Mouse (Mus musculus) spleen, embryonic (tissue): ENCODE measurements around the gene Muc4.

Experiments
- CTCF ChIA-PET: fragments of 350-600 bp; sonication (Branson Sonifier 250); formaldehyde crosslinking; loops from one replicate; lab custom pipeline; 2022; lab: Charles Lee

Muc4 gene

GRCm38 (mm10) chr16:32735586-32735985 lies at the start of gene Muc4:
Gene Muc4, plus strand, starts transcription at chr16:32735886.
- CTCF ChIA-PET = no interaction called here

DNA sequence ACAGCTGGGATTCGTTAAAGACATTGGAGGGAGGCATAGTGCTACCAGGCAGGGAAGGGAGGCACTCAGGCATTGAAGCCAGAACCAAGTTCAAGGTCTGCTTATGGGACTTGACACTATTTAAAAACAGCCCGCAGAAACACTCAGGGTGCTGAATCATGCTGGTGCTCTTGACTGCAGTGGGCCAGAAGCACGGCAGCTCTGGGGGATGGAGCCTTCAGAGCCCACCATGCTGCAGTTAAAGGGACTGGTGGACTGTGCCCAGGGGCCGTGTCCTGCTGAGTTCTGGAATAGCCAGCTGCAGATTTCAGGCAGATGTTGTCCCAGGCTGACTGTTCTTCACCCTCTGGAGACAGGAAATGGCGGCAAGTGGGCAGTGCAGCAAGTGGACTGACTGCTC lies 49.7 kb upstream of the Muc4 start:
- CTCF ChIA-PET = interaction anchor here (1.1 kb wide), 1 partner anchor 29 kb away, joined by 3 read pairs; no protein-coding TSS in a partner anchor

DNA sequence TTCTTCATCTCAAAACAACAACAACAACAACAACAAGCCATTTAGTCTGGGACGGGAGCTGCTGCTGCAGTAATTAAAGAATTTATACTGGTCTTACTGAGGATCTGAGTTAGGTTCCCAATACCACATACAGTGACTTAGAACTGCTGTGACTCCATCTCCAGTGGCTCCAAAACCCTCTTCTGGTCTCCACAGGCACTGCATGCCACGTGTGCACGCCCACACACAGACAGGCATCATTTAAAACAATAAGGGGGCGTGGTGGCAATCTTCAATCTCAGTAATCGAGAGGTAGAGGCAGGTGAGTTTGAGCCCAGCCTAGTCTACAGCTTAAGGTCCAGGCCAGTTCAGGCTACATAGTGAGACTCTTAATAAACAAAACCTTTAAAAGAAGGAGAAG lies 48.5 kb upstream of the Muc4 start:
- CTCF ChIA-PET = interaction anchor here (0.6 to 0.7 kb wide), 3 partner anchors 64 to 200 kb away, joined by 4 to 12 read pairs (median 5); no protein-coding TSS in a partner anchor

DNA sequence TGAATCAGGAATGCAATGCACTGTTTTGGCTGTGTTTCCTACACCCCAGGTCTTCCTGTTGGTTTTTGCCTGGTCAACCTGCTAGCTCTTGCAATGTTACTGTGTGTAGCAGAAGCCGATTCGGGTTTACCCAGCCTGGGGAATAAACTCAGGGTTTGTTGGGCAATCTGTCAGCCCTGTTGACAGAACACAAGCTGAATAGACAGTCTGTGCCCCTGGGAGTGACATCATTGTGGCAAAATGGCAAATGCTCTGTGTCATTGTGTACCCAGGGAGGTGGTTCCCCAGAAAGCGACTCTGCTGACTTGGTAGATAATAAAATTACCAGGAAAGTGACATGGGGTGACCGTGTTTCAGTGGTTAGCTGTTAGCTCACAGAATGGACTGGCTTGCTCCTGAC lies 46.9 kb upstream of the Muc4 start:
- CTCF ChIA-PET = no interaction called here

DNA sequence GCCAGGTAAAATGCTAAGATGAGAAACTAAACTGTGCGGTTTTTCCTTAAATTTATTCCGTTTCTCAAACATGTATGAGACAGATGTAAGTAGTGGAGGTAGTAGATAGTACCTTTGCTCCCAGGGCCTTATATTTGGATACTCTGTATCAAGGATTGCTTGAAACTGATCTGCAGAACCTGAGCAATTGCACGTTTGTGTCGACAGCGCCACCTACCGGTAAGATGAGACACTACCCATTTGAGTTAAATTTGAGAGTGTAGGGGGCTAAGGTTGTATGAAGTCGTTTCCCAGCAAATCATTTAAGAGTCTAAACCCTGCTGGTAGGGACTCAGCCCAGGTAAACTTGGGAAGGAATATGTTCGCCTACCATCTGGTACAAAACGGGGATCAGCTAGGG lies 46.2 kb upstream of the Muc4 start:
- CTCF ChIA-PET = no interaction called here

DNA sequence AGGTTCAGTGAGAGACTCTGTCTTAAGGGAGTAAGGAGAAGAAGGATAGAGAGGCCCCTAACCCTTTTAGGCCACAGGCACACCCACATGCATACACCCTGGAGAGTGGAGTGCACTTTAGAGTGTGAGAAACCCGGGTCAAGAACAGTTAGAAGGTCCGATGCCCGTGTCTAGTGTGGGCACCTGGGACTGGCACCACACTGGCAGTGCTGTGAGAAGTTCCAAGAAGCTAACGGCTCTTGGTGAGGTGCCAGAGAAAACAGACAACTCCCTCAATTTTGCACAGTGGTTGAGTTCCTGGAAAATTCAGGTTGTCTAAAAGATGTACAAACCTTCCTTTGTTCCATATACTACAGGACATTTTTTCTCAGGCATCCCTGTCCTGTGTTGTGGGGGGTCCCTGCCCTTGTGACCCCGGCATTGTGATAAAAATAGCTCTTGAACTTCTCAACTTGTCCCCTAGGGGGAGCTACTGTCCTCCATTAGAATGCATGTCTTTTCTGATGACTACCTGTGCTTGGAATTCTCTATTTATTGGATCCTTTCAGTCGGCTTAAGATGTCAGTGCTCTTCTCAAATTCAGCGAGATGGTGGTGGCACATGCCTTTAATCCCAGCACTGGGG lies 38.7 kb upstream of the Muc4 start:
- CTCF ChIA-PET = no interaction called here

- CTCF ChIA-PET = no interaction called here
Observed at GRCm38 (mm10) chr16:32697665-32698446, 37.8 kb upstream of the Muc4 start.

DNA sequence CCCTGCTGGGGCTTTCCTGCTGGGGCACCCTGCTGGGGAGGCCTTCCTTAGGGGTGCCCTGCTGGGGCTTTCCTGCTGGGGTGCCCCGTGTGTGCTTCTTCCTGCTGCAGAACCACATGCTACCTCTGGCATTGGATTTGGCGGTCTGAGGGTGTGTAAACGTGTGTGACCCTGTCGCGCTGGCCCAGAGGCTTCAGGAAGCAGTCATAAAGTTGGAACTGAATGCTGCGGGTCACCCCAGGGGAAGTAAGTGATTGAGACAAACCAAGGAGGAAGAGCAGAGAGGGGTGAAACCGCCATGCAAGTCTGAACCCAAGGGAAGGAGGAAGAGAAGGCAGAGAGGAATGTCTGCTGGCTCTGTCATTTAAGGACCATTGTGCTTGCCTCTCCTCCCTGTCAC lies 37.1 kb upstream of the Muc4 start:
- CTCF ChIA-PET = no interaction called here

GRCm38 (mm10) chr16:32703312-32703912 lies 32.3 kb upstream of the Muc4 start:
- CTCF ChIA-PET = no interaction called here

DNA sequence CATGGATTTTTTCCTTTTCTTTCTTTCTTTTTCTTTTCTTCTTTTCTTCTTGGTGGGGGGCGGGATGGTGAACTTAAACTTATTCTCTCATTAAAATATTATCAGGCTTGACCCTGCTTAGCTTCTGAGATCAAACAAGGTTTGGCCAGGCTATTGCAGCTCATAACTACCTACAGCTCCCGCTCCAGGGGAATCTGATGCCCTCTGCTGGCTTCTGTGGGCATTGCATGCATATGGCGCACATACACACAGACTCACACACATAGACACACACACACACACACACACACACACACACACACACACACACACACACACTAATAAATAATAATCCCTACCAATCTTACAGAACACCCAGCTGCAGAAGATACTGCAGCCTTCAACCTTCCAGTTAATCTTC lies 30.1 kb upstream of the Muc4 start:
- CTCF ChIA-PET = interaction anchor here (0.5 to 0.6 kb wide), 2 partner anchors 13 to 1535 kb away, joined by 3 to 4 read pairs; no protein-coding TSS in a partner anchor

DNA sequence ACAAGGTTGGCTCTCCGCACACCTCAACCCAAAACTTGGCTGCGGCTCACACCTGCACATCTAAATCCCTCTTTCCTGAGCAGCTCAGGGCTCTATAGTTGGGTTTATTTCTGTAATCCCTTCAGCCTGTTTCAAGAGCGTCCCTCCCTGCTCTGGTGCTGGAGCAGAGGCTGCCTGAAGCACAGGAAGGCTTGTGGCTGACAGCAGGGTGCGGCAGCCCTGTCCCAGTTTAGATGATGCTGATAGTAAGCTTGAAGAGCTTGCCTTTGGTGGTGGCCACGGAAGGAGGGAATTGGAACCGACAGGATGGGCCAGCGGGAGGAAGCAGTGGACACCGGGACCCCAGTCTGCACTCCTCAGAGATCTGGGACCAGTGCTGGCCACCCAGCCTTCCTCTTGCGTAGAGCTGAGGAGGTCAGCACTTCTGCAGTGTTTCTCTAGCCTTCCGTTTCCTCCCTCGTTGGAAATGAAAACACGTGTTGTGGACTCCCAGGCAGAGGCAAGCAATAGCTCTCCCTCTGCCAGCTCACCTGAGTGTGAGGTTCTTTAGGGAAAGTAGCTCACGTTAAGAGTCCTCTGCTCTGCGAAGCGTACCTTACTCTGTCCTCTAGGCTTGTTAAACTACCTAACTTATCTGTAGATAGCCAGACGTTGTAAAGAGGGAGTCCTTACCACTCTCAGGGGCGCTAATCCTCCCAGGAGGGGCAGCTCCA lies 28.4 kb upstream of the Muc4 start:
- CTCF ChIA-PET = no interaction called here

- CTCF ChIA-PET = no interaction called here
Observed at GRCm38 (mm10) chr16:32707824-32708456, 27.7 kb upstream of the Muc4 start.

GRCm38 (mm10) chr16:32708457-32709033 lies 27.1 kb upstream of the Muc4 start:
- CTCF ChIA-PET = interaction anchor here (0.6 kb wide), 1 partner anchor 1837 kb away, joined by 5 read pairs; no protein-coding TSS in a partner anchor

GRCm38 (mm10) chr16:32709116-32709515 lies 26.6 kb upstream of the Muc4 start:
- CTCF ChIA-PET = interaction anchor here (0.6 kb wide), 1 partner anchor 1837 kb away, joined by 5 read pairs; no protein-coding TSS in a partner anchor

GRCm38 (mm10) chr16:32710426-32711070 lies 25.1 kb upstream of the Muc4 start:
- CTCF ChIA-PET = no interaction called here

DNA sequence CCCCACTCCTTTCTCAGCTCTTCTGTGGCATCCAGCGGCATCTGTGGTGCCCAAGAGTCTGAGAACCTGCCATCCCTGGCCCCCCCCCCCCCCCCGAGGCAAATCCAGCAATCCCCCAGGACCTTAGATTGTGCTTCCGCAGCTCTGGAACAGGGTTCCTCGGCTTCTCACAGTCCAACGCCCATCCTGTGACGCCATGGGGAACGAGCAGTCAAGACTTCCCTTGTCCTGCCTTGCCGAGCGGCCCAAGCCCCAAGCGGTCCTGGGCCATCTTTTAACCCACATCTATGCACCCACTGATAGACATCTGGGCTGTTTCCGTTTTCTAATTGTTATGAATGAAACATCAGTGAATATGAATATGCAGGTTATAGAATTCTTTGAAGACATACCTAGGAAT lies 23.5 kb upstream of the Muc4 start:
- CTCF ChIA-PET = no interaction called here

DNA sequence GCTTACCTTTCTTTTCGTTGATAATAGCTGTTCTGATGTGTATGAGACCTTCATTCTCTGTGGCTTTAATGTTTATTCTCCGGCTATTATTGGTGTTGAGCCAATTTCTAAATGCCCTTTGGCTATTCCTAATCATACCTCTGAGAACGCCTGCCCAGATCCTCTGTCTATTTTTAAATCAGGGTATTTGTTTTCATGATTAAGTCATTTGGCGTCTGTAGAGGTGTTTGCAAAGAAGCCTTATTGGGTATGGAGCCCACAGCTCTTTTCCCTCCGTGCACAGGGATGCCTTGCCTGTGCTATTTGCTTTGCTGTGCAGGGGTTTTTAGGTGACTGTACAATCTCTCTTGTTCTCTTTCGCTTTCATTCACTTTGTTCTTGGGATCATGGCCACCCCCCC lies 22.1 kb upstream of the Muc4 start:
- CTCF ChIA-PET = no interaction called here

- CTCF ChIA-PET = no interaction called here
Observed at GRCm38 (mm10) chr16:32715364-32715763, 20.3 kb upstream of the Muc4 start.

DNA sequence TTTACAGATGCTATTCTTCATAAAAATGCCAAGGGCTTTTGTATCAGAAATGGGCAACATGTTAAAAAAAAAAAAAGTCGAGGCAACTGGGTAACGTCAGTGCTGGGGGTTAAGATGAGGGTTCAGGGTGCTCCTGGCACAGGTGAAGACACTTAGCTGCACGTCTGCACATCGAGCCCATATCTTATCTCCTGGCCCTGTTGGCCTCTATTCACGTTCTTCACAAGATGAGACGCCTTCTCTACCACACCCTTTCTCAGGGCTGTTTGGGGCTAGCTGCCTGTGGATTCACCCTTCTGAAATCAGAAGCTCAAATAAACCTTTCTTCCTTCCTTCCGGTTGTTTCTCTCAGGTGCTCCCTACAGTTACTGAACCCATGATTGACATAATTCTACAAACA lies 12.5 kb upstream of the Muc4 start:
- CTCF ChIA-PET = no interaction called here

DNA sequence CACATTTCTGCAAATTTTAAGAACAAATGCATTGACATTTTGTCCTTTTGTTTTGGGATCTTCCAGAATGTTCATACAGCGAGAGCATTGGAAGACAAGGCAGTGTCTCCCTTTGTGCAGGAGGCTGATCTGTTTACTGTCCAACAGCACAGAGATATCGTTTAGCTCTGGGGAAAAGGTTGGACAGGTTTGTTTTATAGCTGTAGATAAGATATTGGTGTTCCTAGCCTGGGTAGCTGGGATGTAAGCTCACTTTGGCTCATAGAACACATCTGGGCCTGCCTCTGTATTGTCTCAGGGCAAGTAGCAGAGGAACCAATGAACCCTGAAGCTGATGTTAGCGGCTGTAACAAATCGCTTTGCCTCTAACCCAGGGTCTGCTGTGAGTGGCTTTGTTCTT lies 11.9 kb upstream of the Muc4 start:
- CTCF ChIA-PET = no interaction called here
